Mouse (Mus musculus): ENCODE measurements at regions not wholly inside any gene's neighbourhood (a gene's known extent, or its start where the extent isn't known, plus 50 kb on each side); places are given as distances from the start of the nearest gene placed in this dataset.

GRCm38 (mm10) chr4:137194106-137194505, 83.2 kb upstream of the Wnt4 start:
- TF ChIP-seq TBP (conservative IDR thresholded peaks at IDR 0.05; ENCODE audit: low read depth, low read length) = no peak
- TF ChIP-seq MAZ (IDR thresholded peaks at IDR 0.05; ENCODE audit: low read depth, low read length) = no peak
- TF ChIP-seq NRF1 (IDR thresholded peaks at IDR 0.05; ENCODE audit: low read depth, low read length) = no peak
- TF ChIP-seq RCOR1 (conservative IDR thresholded peaks at IDR 0.05; ENCODE audit: low read depth, low read length) = no peak
- TF ChIP-seq GABPA (IDR thresholded peaks at IDR 0.05; ENCODE audit: insufficient replicate concordance, low read depth, low read length) = no peak
- TF ChIP-seq SMC3 (IDR thresholded peaks at IDR 0.05; ENCODE audit: low read depth, low read length) = no peak
- TF ChIP-seq PAX5 (IDR thresholded peaks at IDR 0.05; ENCODE audit: low read length) = no peak
- no peak for TF ChIP-seq POLR2AphosphoS2 (IDR thresholded peaks at IDR 0.05; ENCODE audit: low read depth, low read length)
- TF ChIP-seq POLR2A (IDR thresholded peaks at IDR 0.05; ENCODE audit: low read depth, low read length) = no peak
- no peak for TF ChIP-seq E2F4 (IDR thresholded peaks at IDR 0.05; ENCODE audit: insufficient replicate concordance, low read depth, low read length)
- TF ChIP-seq ZKSCAN1 (IDR thresholded peaks at IDR 0.05; ENCODE audit: borderline replicate concordance, low read depth, low read length) = no peak
- TF ChIP-seq KAT2A (IDR thresholded peaks at IDR 0.05; ENCODE audit: insufficient replicate concordance, low read length) = no peak
- TF ChIP-seq ZMIZ1 (IDR thresholded peaks at IDR 0.05; ENCODE audit: low read depth, low read length) = no peak
- TF ChIP-seq CTCF (conservative IDR thresholded peaks at IDR 0.05 in 1 of 2, IDR thresholded peaks at IDR 0.05 in 1 of 2; ENCODE audit: low read depth in 2 of 2, low read length in 2 of 2) = no peak
- dilution Hi-C loops (cut with MboI; ENCODE audit: extremely low pct_ligation_motif_present, extremely low pct_unique_long_range_greater_than_20kb, low sequenced_read_pairs) = no loop called here
- no peak for DNase-seq (ENCODE audit: extremely low read depth)
- Histone ChIP-seq H3K27me3 (replicated peaks) (peaks cover 90% of the 10 kb centered on the region), H3K9me3 (replicated peaks; ENCODE audit: low read length) (no peaks in the 10 kb centered on the region), H3K27ac (ENCODE audit: insufficient read depth, low read depth) (no peak overlapping the region), H3K79me2 (replicated peaks; ENCODE audit: control insufficient read depth, extremely low read depth, insufficient read depth, poor library complexity, severe bottlenecking) (no peaks in the 10 kb centered on the region), H3K4me3 (replicated peaks in 1 of 3; ENCODE audit: low read depth in 2 of 3, low read length in 2 of 3, poor library complexity in 1 of 3) (no peak overlapping the region), H3K36me3 (replicated peaks in 1 of 2; ENCODE audit: control insufficient read depth in 1 of 2, insufficient read depth in 1 of 2, low read length in 1 of 2) (no peaks in the 10 kb centered on the region), H3K4me2 (ENCODE audit: insufficient read depth, low read depth, poor library complexity, severe bottlenecking) (no peak overlapping the region), H3K4me1 (ENCODE audit: control insufficient read depth in 1 of 2, insufficient read depth in 2 of 2) (no peaks in the 10 kb centered on the region), H3K9ac (ENCODE audit: insufficient read depth, low read depth) (no peak overlapping the region)
- in situ Hi-C loops (cut with MboI; ENCODE audit: low pct_ligation_motif_present, low pct_unique_long_range_greater_than_20kb, low sequenced_read_pairs) = no loop called here

GRCm38 (mm10) chr4:137190625-137191024, 86.7 kb upstream of the Wnt4 start:
- H3K9ac ChIP-seq (ENCODE audit: insufficient read depth, low read depth) = no peak overlapping the region
- H3K27me3 ChIP-seq (replicated peaks) = peaks cover 78% of the 10 kb centered on the region
- no peaks in the 10 kb centered on the region for H3K9me3 ChIP-seq (replicated peaks; ENCODE audit: low read length)
- in situ Hi-C loops (cut with MboI; ENCODE audit: low pct_ligation_motif_present, low pct_unique_long_range_greater_than_20kb, low sequenced_read_pairs) (no loop called here), dilution Hi-C loops (cut with MboI; ENCODE audit: extremely low pct_ligation_motif_present, extremely low pct_unique_long_range_greater_than_20kb, low sequenced_read_pairs) (no loop called here)
- no peaks in the 10 kb centered on the region for H3K79me2 ChIP-seq (replicated peaks; ENCODE audit: control insufficient read depth, extremely low read depth, insufficient read depth, poor library complexity, severe bottlenecking)
- no peak for DNase-seq (ENCODE audit: extremely low read depth)
- no peaks in the 10 kb centered on the region for H3K36me3 ChIP-seq (replicated peaks in 1 of 2; ENCODE audit: control insufficient read depth in 1 of 2, insufficient read depth in 1 of 2, low read length in 1 of 2)
- H3K4me3 ChIP-seq (replicated peaks in 1 of 3; ENCODE audit: low read depth in 2 of 3, low read length in 2 of 3, poor library complexity in 1 of 3) = no peak overlapping the region
- TF ChIP-seq IRF4 (IDR thresholded peaks at IDR 0.05; ENCODE audit: low read depth, low read length) (no peak), ZMIZ1 (IDR thresholded peaks at IDR 0.05; ENCODE audit: low read depth, low read length) (no peak), MAZ (IDR thresholded peaks at IDR 0.05; ENCODE audit: low read depth, low read length) (no peak), NELFE (IDR thresholded peaks at IDR 0.05; ENCODE audit: low read depth, low read length) (no peak), KAT2A (IDR thresholded peaks at IDR 0.05; ENCODE audit: insufficient replicate concordance, low read length) (no peak), JUN (IDR thresholded peaks at IDR 0.05; ENCODE audit: insufficient read depth, low read depth, low read length) (no peak), MXI1 (IDR thresholded peaks at IDR 0.05; ENCODE audit: low read depth, low read length) (no peak), ETS1 (conservative IDR thresholded peaks at IDR 0.05; ENCODE audit: low read depth, low read length) (no peak), USF1 (IDR thresholded peaks at IDR 0.05; ENCODE audit: low read depth, low read length) (no peak), CHD1 (IDR thresholded peaks at IDR 0.05; ENCODE audit: low read depth, low read length) (no peak), HCFC1 (IDR thresholded peaks at IDR 0.05; ENCODE audit: low read depth, low read length) (no peak), NRF1 (IDR thresholded peaks at IDR 0.05; ENCODE audit: low read depth, low read length) (no peak), CHD2 (IDR thresholded peaks at IDR 0.05; ENCODE audit: low read length) (no peak), CTCF (conservative IDR thresholded peaks at IDR 0.05 in 1 of 2, IDR thresholded peaks at IDR 0.05 in 1 of 2; ENCODE audit: low read depth in 2 of 2, low read length in 2 of 2) (no peak), GABPA (IDR thresholded peaks at IDR 0.05; ENCODE audit: insufficient replicate concordance, low read depth, low read length) (no peak), JUND (conservative IDR thresholded peaks at IDR 0.05; ENCODE audit: low read depth, low read length) (no peak), POLR2AphosphoS2 (IDR thresholded peaks at IDR 0.05; ENCODE audit: low read depth, low read length) (no peak)
- H3K4me2 ChIP-seq (ENCODE audit: insufficient read depth, low read depth, poor library complexity, severe bottlenecking) = no peak overlapping the region
- no peak overlapping the region for H3K27ac ChIP-seq (ENCODE audit: insufficient read depth, low read depth)
- H3K4me1 ChIP-seq (ENCODE audit: control insufficient read depth in 1 of 2, insufficient read depth in 2 of 2) = no peaks in the 10 kb centered on the region

Data from CH12.LX (cell line).